Mouse (Mus musculus): ENCODE data around the gene Plcb1. TPM values are rescaled to one million over a fixed set of nuclear protein-coding genes. Genes with fewer than 3 reads are reported as not detected.

Plcb1 gene
- polyA plus RNA-seq, 1 experiment = 6.4 TPM

DNA sequence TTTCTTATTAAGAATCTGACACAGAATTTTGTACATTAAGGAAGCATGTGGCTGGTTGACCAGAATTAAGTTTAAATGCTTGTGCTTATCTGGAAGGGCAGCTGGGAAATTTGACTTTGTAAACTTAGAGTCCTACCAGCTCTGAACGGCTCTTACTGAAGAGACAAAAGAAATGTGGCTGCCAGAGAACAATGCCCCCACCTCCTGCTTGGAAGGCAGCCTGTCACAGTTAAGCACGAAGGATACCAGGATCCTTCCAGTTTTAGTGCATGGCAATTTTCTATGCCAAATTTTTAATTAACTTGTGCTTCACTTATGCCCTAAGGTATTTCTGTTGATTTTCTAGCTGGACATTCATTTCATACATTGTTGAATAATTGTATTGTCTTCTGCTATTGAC is 157.1 kb downstream of the Plcb1 start:
- TF ChIP-seq CTCF (IDR thresholded peaks at IDR 0.05; ENCODE audit: borderline replicate concordance, insufficient read depth, low read length) (no peak), POLR2A (IDR thresholded peaks at IDR 0.05; ENCODE audit: low read depth, low read length) (no peak)
- no peak overlapping the region for H3K4me3 ChIP-seq (ENCODE audit: insufficient read depth, low read length)
- no peak overlapping the region for H3K27ac ChIP-seq (ENCODE audit: insufficient read depth, low read length)
- H3K4me1 ChIP-seq (ENCODE audit: control insufficient read depth, insufficient read depth, low read length) = no peaks in the 10 kb centered on the region

GRCm38 (mm10) chr2:134946331-134946730 is 160.5 kb downstream of the Plcb1 start:
- no peak overlapping the region for H3K4me3 ChIP-seq (ENCODE audit: insufficient read depth, low read length)
- no peak overlapping the region for H3K27ac ChIP-seq (ENCODE audit: insufficient read depth, low read length)
- no peak for TF ChIP-seq CTCF (IDR thresholded peaks at IDR 0.05; ENCODE audit: borderline replicate concordance, insufficient read depth, low read length)
- no peak for TF ChIP-seq POLR2A (IDR thresholded peaks at IDR 0.05; ENCODE audit: low read depth, low read length)
- H3K4me1 ChIP-seq (ENCODE audit: control insufficient read depth, insufficient read depth, low read length) = no peaks in the 10 kb centered on the region

DNA sequence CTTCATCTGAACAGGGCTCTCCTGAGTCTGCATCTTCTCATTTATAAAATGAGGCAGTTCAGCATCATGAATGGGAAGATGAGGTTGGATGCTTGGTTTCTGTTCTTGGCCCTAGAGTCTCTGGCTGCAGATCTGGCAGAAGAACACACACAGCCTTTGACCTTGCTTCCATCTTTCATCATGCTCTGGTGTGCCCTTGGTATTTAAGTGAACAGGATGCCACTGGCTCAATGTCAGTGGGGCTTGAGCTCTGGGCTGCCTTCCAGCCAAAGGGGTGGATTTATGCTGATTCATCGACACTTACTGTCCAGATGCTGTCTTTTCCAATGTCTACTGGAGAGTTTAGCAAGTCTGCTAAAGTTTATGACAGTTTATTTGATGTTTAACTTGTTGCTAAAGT is 161.0 kb downstream of the Plcb1 start:
- Histone ChIP-seq H3K27ac (ENCODE audit: insufficient read depth, low read length) (no peak overlapping the region), H3K4me1 (ENCODE audit: control insufficient read depth, insufficient read depth, low read length) (no peaks in the 10 kb centered on the region), H3K4me3 (ENCODE audit: insufficient read depth, low read length) (no peak overlapping the region)
- TF ChIP-seq CTCF (IDR thresholded peaks at IDR 0.05; ENCODE audit: borderline replicate concordance, insufficient read depth, low read length) = no peak
- no peak for TF ChIP-seq POLR2A (IDR thresholded peaks at IDR 0.05; ENCODE audit: low read depth, low read length)

GRCm38 (mm10) chr2:134952088-134952487 is 166.2 kb downstream of the Plcb1 start:
- TF ChIP-seq POLR2A (IDR thresholded peaks at IDR 0.05; ENCODE audit: low read depth, low read length) (no peak), CTCF (IDR thresholded peaks at IDR 0.05; ENCODE audit: borderline replicate concordance, insufficient read depth, low read length) (no peak)
- Histone ChIP-seq H3K4me1 (ENCODE audit: control insufficient read depth, insufficient read depth, low read length) (no peaks in the 10 kb centered on the region), H3K27ac (ENCODE audit: insufficient read depth, low read length) (no peak overlapping the region), H3K4me3 (ENCODE audit: insufficient read depth, low read length) (no peak overlapping the region)

GRCm38 (mm10) chr2:134956436-134956835 is 170.6 kb downstream of the Plcb1 start:
- TF ChIP-seq CTCF (IDR thresholded peaks at IDR 0.05; ENCODE audit: borderline replicate concordance, insufficient read depth, low read length) (no peak), POLR2A (IDR thresholded peaks at IDR 0.05; ENCODE audit: low read depth, low read length) (no peak)
- Histone ChIP-seq H3K4me3 (ENCODE audit: insufficient read depth, low read length) (no peak overlapping the region), H3K4me1 (ENCODE audit: control insufficient read depth, insufficient read depth, low read length) (no peaks in the 10 kb centered on the region), H3K27ac (ENCODE audit: insufficient read depth, low read length) (no peak overlapping the region)

DNA sequence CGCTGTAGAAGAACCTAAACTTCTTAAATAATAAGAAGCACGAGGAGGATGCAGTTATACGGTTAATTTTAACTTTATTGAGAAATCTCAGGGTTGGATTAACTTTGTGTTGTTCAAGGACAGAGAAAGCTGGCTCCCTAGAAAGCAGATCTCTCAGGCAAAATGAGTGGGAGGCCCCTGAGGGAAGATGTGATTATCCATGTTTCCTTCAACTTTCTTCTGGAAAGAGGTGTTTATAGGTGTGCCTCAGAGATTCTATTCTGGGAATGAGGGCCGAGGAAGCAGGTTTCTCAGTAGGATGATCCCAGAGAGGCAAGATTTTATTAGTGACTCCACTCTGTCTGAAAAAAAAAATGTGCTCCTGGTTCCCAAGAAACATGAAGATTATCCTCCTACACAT is 180.3 kb downstream of the Plcb1 start:
- H3K27ac ChIP-seq (ENCODE audit: insufficient read depth, low read length) = no peak overlapping the region
- no peak overlapping the region for H3K4me3 ChIP-seq (ENCODE audit: insufficient read depth, low read length)
- no peak for TF ChIP-seq CTCF (IDR thresholded peaks at IDR 0.05; ENCODE audit: borderline replicate concordance, insufficient read depth, low read length)
- no peak for TF ChIP-seq POLR2A (IDR thresholded peaks at IDR 0.05; ENCODE audit: low read depth, low read length)
- H3K4me1 ChIP-seq (ENCODE audit: control insufficient read depth, insufficient read depth, low read length) = no peaks in the 10 kb centered on the region

- TF ChIP-seq CTCF (IDR thresholded peaks at IDR 0.05; ENCODE audit: borderline replicate concordance, insufficient read depth, low read length) = no peak
- TF ChIP-seq POLR2A (IDR thresholded peaks at IDR 0.05; ENCODE audit: low read depth, low read length) = no peak
- H3K4me1 ChIP-seq (ENCODE audit: control insufficient read depth, insufficient read depth, low read length) = 0 out of 2 replicates have a peak, but pooled peaks cover 2% of the 10 kb centered on the region
Observed at GRCm38 (mm10) chr2:134968380-134968779, 182.5 kb downstream of the Plcb1 start.

GRCm38 (mm10) chr2:134972376-134972775 is 186.5 kb downstream of the Plcb1 start:
- TF ChIP-seq POLR2A (IDR thresholded peaks at IDR 0.05; ENCODE audit: low read depth, low read length) = no peak
- TF ChIP-seq CTCF (IDR thresholded peaks at IDR 0.05; ENCODE audit: borderline replicate concordance, insufficient read depth, low read length) = no peak
- H3K4me3 ChIP-seq (ENCODE audit: insufficient read depth, low read length) = no peak overlapping the region
- no peak overlapping the region; the same call in 1 of the 2 replicates for H3K27ac ChIP-seq (ENCODE audit: insufficient read depth, low read length)
- H3K4me1 ChIP-seq (ENCODE audit: control insufficient read depth, insufficient read depth, low read length) = 0 out of 2 replicates have a peak, but pooled peaks cover 4% of the 10 kb centered on the region

More at GRCm38 (mm10) chr2:134968380-134968779, 182.5 kb downstream of the Plcb1 start:
- no peak overlapping the region for H3K4me3 ChIP-seq (ENCODE audit: insufficient read depth, low read length)
- H3K27ac ChIP-seq (ENCODE audit: insufficient read depth, low read length) = no peak overlapping the region

DNA sequence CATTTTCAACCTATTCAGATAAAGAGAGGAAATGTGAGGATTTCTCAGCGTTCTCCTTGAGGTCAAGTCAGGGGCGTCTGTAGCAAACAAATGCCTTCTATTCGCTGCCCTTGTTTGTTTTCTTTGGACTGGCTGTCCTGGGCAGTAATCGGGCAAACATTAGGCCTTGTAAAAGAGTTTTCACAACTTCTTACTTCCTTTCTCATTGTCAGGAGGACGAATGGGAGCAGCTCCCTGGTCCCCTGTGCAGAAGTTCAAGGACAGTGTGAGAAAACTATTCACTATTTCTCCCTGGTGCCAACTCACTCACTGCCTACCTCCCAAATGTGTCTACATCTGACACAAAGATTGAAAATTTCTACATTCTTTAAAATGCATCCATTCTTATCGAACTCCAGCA is 188.8 kb downstream of the Plcb1 start:
- H3K4me1 ChIP-seq (ENCODE audit: control insufficient read depth, insufficient read depth, low read length) = 0 out of 2 replicates have a peak, but pooled peaks cover 4% of the 10 kb centered on the region
- TF ChIP-seq POLR2A (IDR thresholded peaks at IDR 0.05; ENCODE audit: low read depth, low read length) (no peak), CTCF (IDR thresholded peaks at IDR 0.05; ENCODE audit: borderline replicate concordance, insufficient read depth, low read length) (no peak)
- no peak overlapping the region for H3K27ac ChIP-seq (ENCODE audit: insufficient read depth, low read length)
- H3K4me3 ChIP-seq (ENCODE audit: insufficient read depth, low read length) = no peak overlapping the region

DNA sequence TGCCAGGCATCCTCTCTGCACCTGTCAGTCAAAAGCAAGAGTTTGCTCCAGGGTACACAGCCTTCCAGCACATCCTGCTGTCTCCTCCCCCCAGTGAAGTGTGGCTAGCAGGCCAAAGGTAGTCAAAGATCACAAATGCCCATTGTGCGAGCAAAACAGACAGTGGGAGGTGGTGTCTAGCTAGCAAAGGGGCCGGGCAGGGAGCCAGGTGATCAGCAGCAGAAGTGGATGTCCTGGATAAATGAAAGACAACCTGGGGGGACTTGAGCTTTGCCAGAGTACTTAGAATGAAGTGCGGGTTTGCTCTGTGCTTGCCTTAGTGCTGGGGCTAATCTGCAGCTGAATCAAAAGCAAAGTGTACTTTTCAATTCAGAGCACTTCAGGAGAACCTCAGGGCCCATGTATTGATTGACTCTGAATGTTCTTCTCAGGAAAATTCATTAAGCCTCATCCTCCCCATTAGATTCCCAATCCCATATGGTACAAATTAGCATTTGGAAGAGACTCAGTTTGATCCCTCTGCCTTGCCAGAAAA is 191.0 kb downstream of the Plcb1 start:
- Histone ChIP-seq H3K27ac (ENCODE audit: insufficient read depth, low read length) (no peak overlapping the region), H3K4me1 (ENCODE audit: control insufficient read depth, insufficient read depth, low read length) (peaks cover 7% of the 10 kb centered on the region; the same call in 1 of the 2 replicates), H3K4me3 (ENCODE audit: insufficient read depth, low read length) (no peak overlapping the region)
- no peak for TF ChIP-seq CTCF (IDR thresholded peaks at IDR 0.05; ENCODE audit: borderline replicate concordance, insufficient read depth, low read length)
- TF ChIP-seq POLR2A (IDR thresholded peaks at IDR 0.05; ENCODE audit: low read depth, low read length) = no peak
